Mouse (Mus musculus) hindbrain, embryonic 13.5 days (tissue): ENCODE results near the gene Nsmf. TPM values are rescaled to one million over a fixed set of nuclear protein-coding genes. Genes with fewer than 3 reads are reported as not detected.

Experiments used
- ATAC-seq: fragments of 200-750 bp; cut with Nextera tagmentation; 2 replicates; pipeline ENCODE4 v1.8.0; 2017; ENCODE audit warnings: moderate TSS enrichment; ENCODE audit not compliant: low FRiP score
- H3K27ac ChIP-seq: fragments of 300-500 bp; sonication (generic); 2 replicates; pipeline ENCODE4 v1.5.1; 2015; ENCODE audit warnings: inconsistent platforms, mild to moderate bottlenecking, moderate library complexity
- H3K27me3 ChIP-seq: fragments of 300-500 bp; sonication (generic); 2 replicates; pipeline ENCODE4 v1.6.1; 2015; ENCODE audit warnings: mild to moderate bottlenecking, inconsistent platforms
- H3K36me3 ChIP-seq: fragments of 300-500 bp; sonication (generic); 2 replicates; pipeline ENCODE4 v1.6.1; 2015; ENCODE audit warnings: mild to moderate bottlenecking, inconsistent platforms
- H3K4me1 ChIP-seq: fragments of 300-500 bp; sonication (generic); replicated peaks from 2 replicates; pipeline ENCODE4 v1.6.1; 2015; ENCODE audit warnings: inconsistent platforms
- H3K4me2 ChIP-seq: fragments of 300-500 bp; sonication (generic); 2 replicates; pipeline ENCODE4 v1.6.1; 2015; ENCODE audit warnings: inconsistent platforms, mild to moderate bottlenecking, moderate library complexity
- H3K4me3 ChIP-seq: fragments of 300-500 bp; sonication (generic); 2 replicates; pipeline ENCODE4 v1.5.1; 2015; ENCODE audit warnings: mild to moderate bottlenecking, inconsistent platforms
- H3K9ac ChIP-seq: fragments of 300-500 bp; sonication (generic); 2 replicates; pipeline ENCODE4 v1.6.1; 2015; ENCODE audit warnings: mild to moderate bottlenecking, inconsistent platforms
- H3K9me3 ChIP-seq: fragments of 300-500 bp; sonication (generic); 2 replicates; pipeline ENCODE4 v1.6.1; 2016; ENCODE audit warnings: inconsistent platforms
- WGBS: fragments of 180-500 bp; shearing (Covaris S2); methylation state at CpG from one replicate; pipeline ENCODE4 v1.1.7; 2015; 5-methylcytosine and 5-hydroxymethylcytosine counted together
- polyA plus RNA-seq: library from polyadenylated mRNA; unstranded; fragments of >200 nt; fragmentation: Nextera tagmentation; extraction: Ambion mirVana; gene quantifications from 2 replicates; pipeline ENCODE4 v1.2.1, GENCODE M21; 2015

Gene Nsmf
- polyA plus RNA-seq, 1 experiment from 2014 or later, result 130 TPM

GRCm38 (mm10) chr2:25094785-25095108 is 40.6 kb downstream of the Nsmf start:
- peaks cover 10% of the 10 kb centered on the region for H3K27me3 ChIP-seq
- no peak for ATAC-seq
- no peaks in the 10 kb centered on the region for H3K36me3 ChIP-seq
- H3K4me2 ChIP-seq, result 0 out of 2 replicates have a peak overlapping the region, but pooled peaks have one; percentile 3
- no peak overlapping the region for H3K27ac ChIP-seq
- H3K9me3 ChIP-seq, result no peaks in the 10 kb centered on the region
- WGBS, result 51% methylated on average over 17 of the region's 17 CpGs
- H3K4me3 ChIP-seq, result no peak overlapping the region
- H3K9ac ChIP-seq, result no peak overlapping the region
- H3K4me1 ChIP-seq, result peaks cover 14% of the 10 kb centered on the region

GRCm38 (mm10) chr2:25095109-25095850 is 41.1 kb downstream of the Nsmf start, which contains the start of gene Noxa1:
TSS of gene Noxa1 (minus strand) at chr2:25095149.
- Histone ChIP-seq H3K36me3 (no peaks in the 10 kb centered on the region), H3K27me3 (peaks cover 10% of the 10 kb centered on the region), H3K9me3 (no peaks in the 10 kb centered on the region), H3K4me1 (peaks cover 19% of the 10 kb centered on the region), H3K4me3 (no peak within 1 kb of the TSS), H3K9ac (no peak within 1 kb of the TSS), H3K27ac (no peak within 1 kb of the TSS), H3K4me2 (0 out of 2 replicates have a peak within 1 kb of the TSS, but pooled peaks have one; percentile 3)
- no peak for ATAC-seq
- WGBS, result 54% methylated on average over 28 of the region's 28 CpGs

DNA sequence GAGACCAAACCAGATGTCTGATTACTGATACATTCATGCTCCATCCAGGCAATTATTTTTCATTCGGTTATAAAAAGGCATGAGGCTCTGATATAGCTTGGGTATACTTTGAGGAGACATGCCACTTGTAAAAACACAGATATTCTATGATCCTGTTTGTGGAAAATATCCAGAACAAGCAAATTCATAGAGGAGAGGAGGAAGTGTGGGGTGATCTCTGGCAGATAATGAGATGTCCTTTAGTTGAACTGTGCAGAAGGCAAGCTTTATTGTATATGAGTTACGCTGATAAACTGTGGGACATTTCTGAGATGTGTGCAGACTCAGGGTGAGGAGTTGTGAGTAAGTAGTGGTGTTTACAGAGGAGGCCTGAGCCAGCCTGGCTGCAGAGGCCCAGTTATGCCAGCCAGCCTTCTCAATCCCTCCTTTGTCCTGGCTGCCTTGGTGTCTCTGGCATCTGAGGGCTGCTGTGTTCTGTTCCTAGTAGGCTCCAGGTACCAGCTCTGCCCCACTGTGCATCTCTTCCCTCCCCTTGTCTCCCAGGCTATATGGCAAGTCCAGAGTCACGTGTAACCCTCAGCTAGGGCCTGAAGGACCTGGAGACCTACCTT is 44.0 kb downstream of the Nsmf start:
- Histone ChIP-seq H3K27ac (no peak overlapping the region), H3K36me3 (no peaks in the 10 kb centered on the region), H3K4me1 (peaks cover 22% of the 10 kb centered on the region), H3K27me3 (peaks cover 10% of the 10 kb centered on the region), H3K4me3 (no peak overlapping the region), H3K9me3 (no peaks in the 10 kb centered on the region), H3K9ac (0 out of 2 replicates have a peak overlapping the region, but pooled peaks have one; percentile 3), H3K4me2 (no peak overlapping the region)
- ATAC-seq, result no peak
- 85% methylated on average over 3 of the region's 3 CpGs for WGBS

DNA sequence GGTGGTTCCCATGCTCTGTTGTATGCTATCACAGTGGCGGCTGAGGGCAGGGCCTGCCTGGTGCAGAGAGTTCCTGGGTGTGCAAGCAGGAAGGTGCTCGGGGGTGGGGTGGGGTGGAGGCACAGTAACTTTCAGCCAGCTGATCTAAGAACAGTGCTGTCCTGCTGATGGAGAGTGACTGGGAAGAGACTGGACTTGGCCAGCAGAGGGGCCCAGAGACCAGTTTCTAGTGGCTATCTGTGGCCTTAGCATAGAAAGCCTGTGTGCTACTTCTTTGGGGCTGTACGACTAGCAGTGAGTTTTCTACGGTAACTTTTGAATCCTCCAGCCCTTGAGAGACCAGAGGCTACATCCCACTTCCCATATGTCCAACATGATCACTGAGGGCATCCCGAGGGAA is 44.8 kb downstream of the Nsmf start:
- Histone ChIP-seq H3K4me1 (peaks cover 22% of the 10 kb centered on the region), H3K27me3 (peaks cover 10% of the 10 kb centered on the region), H3K9me3 (no peaks in the 10 kb centered on the region), H3K9ac (no peak overlapping the region), H3K36me3 (no peaks in the 10 kb centered on the region), H3K27ac (0 out of 2 replicates have a peak overlapping the region, but pooled peaks have one; percentile 25), H3K4me3 (no peak overlapping the region), H3K4me2 (no peak overlapping the region)
- ATAC-seq, result peak; percentile 68
- WGBS, result 37% methylated on average over 5 of the region's 5 CpGs

GRCm38 (mm10) chr2:25099703-25100102 is 45.5 kb downstream of the Nsmf start:
- H3K9me3 ChIP-seq, result no peaks in the 10 kb centered on the region
- H3K27ac ChIP-seq, result peak overlapping the region; percentile 25; the same call in 1 of the 2 replicates
- ATAC-seq, result no peak; the same call in 1 of the 2 replicates
- H3K9ac ChIP-seq, result no peak overlapping the region
- H3K27me3 ChIP-seq, result peaks cover 4% of the 10 kb centered on the region
- H3K4me3 ChIP-seq, result no peak overlapping the region
- no peak overlapping the region for H3K4me2 ChIP-seq
- 39% methylated on average over 3 of the region's 3 CpGs for WGBS
- H3K4me1 ChIP-seq, result peaks cover 22% of the 10 kb centered on the region
- H3K36me3 ChIP-seq, result no peaks in the 10 kb centered on the region

GRCm38 (mm10) chr2:25104122-25104521 is 50.0 kb downstream of the Nsmf start:
- Histone ChIP-seq H3K27me3 (no peaks in the 10 kb centered on the region), H3K36me3 (no peaks in the 10 kb centered on the region), H3K4me2 (no peak overlapping the region), H3K27ac (no peak overlapping the region), H3K9ac (no peak overlapping the region), H3K9me3 (no peaks in the 10 kb centered on the region), H3K4me1 (peaks cover 15% of the 10 kb centered on the region), H3K4me3 (no peak overlapping the region)
- no peak for ATAC-seq
- WGBS, result 91% methylated on average over 2 of the region's 2 CpGs

DNA sequence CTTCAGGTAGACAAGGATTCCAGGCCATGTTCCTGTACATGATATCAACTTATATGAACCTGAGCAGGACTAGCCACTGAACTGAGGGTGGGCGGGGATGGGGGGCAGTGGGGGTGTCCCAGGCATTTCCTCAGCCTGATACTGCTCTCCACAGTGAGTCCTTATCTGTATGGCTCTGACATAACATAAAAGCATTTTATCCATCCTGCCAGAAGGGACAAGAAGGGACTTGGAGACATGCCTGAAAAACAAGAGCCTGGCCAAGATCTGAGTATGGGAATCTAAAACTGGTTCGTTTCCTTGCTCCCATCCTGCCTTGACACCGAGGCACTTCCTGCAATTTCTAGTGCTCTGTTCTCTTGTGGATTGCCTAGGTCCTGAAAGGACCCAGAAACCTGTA is 51.9 kb downstream of the Nsmf start:
- Histone ChIP-seq H3K4me3 (no peak overlapping the region), H3K9ac (no peak overlapping the region), H3K9me3 (no peaks in the 10 kb centered on the region), H3K27ac (no peak overlapping the region), H3K4me2 (no peak overlapping the region), H3K27me3 (no peaks in the 10 kb centered on the region), H3K4me1 (peaks cover 8% of the 10 kb centered on the region), H3K36me3 (no peaks in the 10 kb centered on the region)
- ATAC-seq, result no peak
- WGBS, result 79% methylated on average over 3 of the region's 3 CpGs

DNA sequence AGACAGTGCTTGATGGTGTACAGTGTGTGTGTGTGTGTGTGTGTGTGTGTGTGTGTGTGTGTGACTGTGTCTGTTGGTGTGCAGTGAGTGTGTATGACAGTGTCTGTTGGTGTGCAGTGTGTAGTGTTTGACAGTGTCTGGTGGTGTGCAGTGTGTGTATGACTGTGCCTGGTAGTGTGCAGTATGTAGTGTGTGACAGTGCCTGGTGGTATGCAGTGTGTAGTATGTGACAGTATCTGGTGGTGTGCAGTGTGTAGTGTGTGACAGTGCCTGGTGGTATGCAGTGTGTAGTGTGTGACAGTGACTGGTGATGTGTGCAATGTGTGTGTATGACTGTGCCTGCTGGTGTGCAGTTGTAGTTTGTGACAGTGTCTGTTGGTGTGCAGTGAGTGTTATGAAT is 55.3 kb downstream of the Nsmf start:
- H3K4me3 ChIP-seq, result no peak overlapping the region
- no peaks in the 10 kb centered on the region for H3K9me3 ChIP-seq
- no peaks in the 10 kb centered on the region for H3K36me3 ChIP-seq
- no peak overlapping the region for H3K27ac ChIP-seq
- H3K4me2 ChIP-seq, result no peak overlapping the region
- H3K9ac ChIP-seq, result no peak overlapping the region
- 0 out of 2 replicates have a peak, but pooled peaks have one; percentile 36 for ATAC-seq
- H3K27me3 ChIP-seq, result no peaks in the 10 kb centered on the region
- H3K4me1 ChIP-seq, result peaks cover 15% of the 10 kb centered on the region

DNA sequence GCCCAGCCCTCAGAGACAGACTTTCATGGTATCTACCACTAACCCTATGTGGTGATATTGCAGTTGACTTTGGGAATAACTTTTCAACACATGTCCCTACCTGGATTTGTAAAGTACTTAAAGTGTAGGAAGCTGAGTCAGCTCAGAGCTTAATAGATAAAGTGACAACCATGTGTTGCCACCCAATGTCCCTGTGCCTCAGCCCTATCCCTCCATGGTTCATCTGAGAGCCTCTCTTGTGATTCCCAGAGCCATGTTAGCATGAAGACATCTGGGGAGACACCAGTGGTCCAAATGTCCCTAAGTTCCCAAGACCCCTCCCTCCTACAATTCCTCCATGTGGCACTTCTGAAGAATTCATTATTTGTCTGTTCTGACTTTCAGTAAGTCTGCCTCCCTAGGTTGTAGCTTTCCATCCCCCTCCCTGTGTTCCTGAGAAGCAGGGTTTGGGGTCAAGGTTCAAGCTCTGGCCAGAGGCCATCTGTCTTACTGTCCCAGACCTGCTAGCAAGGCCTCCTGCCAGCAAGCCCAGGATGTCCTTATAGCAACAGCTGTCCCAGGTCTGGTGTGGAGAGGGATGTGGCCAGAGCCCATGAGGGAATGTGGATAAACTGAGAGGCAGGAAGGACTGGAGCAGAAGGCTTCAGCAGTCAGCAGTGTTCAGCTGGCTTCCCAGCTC is 56.5 kb downstream of the Nsmf start:
- H3K4me2 ChIP-seq, result no peak overlapping the region
- no peaks in the 10 kb centered on the region for H3K27me3 ChIP-seq
- H3K9me3 ChIP-seq, result no peaks in the 10 kb centered on the region
- no peak for ATAC-seq
- H3K9ac ChIP-seq, result no peak overlapping the region
- H3K36me3 ChIP-seq, result no peaks in the 10 kb centered on the region
- H3K27ac ChIP-seq, result no peak overlapping the region
- peaks cover 15% of the 10 kb centered on the region for H3K4me1 ChIP-seq
- no peak overlapping the region for H3K4me3 ChIP-seq

- ATAC-seq, result no peak
- H3K36me3 ChIP-seq, result no peaks in the 10 kb centered on the region
- 42% methylated on average over 9 of the region's 9 CpGs for WGBS
- H3K27me3 ChIP-seq, result no peaks in the 10 kb centered on the region
- no peak overlapping the region; the same call in 1 of the 2 replicates for H3K27ac ChIP-seq
- H3K9ac ChIP-seq, result no peak overlapping the region
- no peaks in the 10 kb centered on the region for H3K9me3 ChIP-seq
- H3K4me1 ChIP-seq, result peaks cover 15% of the 10 kb centered on the region
- H3K4me2 ChIP-seq, result no peak overlapping the region
- H3K4me3 ChIP-seq, result no peak overlapping the region
Measured at GRCm38 (mm10) chr2:25111184-25111791, 57.1 kb downstream of the Nsmf start.
